Mouse (Mus musculus): ENCODE data around the gene Repin1. TPM values are rescaled to one million over a fixed set of nuclear protein-coding genes. Genes with fewer than 3 reads are reported as not detected.

Gene Repin1
- total and polyA plus RNA-seq, 2 experiments: 31.1 to 73.6 TPM

GRCm38 (mm10) chr6:48572572-48573061 lies 21.1 kb upstream of the Repin1 start, which contains the start of gene Rarres2:
Rarres2 (minus strand) TSS chr6:48572789.
- Histone ChIP-seq H3K9ac (ENCODE audit: low read depth, low read length) (peak within 1 kb of the TSS; percentile 85), H3K79me2 (ENCODE audit: control insufficient read depth, insufficient read depth, low read length) (peaks cover 3% of the 10 kb centered on the region; the same call in 1 of the 2 replicates), H3K4me3 (ENCODE audit: insufficient read depth, low read depth, low read length) (peak within 1 kb of the TSS; percentile 90), H3K36me3 (ENCODE audit: control insufficient read depth, insufficient read depth, low read length) (no peaks in the 10 kb centered on the region), H3K27me3 (ENCODE audit: control insufficient read depth, insufficient read depth, low read length) (no peaks in the 10 kb centered on the region), H3K4me1 (ENCODE audit: control insufficient read depth, insufficient read depth, low read length) (peaks cover 29% of the 10 kb centered on the region), H3K27ac (replicated peaks; ENCODE audit: insufficient read depth, low read depth, low read length) (peak within 1 kb of the TSS; percentile 95)
- peak; percentile 94 for DNase-seq (ENCODE audit: extremely low read depth, low read depth, low spot score)
- WGBS: 12% methylated on average over 6 of the region's 6 CpGs
- no peak for TF ChIP-seq CTCF (IDR thresholded peaks at IDR 0.05; ENCODE audit: low read depth, low read length)
- peak; percentile 16; the same call in 1 of the 2 replicates for TF ChIP-seq POLR2A (IDR thresholded peaks at IDR 0.05; ENCODE audit: extremely low read depth, insufficient read depth, low read length)

- peaks cover 29% of the 10 kb centered on the region for H3K4me1 ChIP-seq (ENCODE audit: control insufficient read depth, insufficient read depth, low read length)
- WGBS: 29% methylated on average over 10 of the region's 10 CpGs
- H3K79me2 ChIP-seq (ENCODE audit: control insufficient read depth, insufficient read depth, low read length): peaks cover 3% of the 10 kb centered on the region; the same call in 1 of the 2 replicates
- H3K4me3 ChIP-seq (ENCODE audit: insufficient read depth, low read depth, low read length): no peak overlapping the region
- H3K36me3 ChIP-seq (ENCODE audit: control insufficient read depth, insufficient read depth, low read length): no peaks in the 10 kb centered on the region
- H3K27ac ChIP-seq (replicated peaks; ENCODE audit: insufficient read depth, low read depth, low read length): peak overlapping the region; percentile 22
- TF ChIP-seq POLR2A (IDR thresholded peaks at IDR 0.05; ENCODE audit: extremely low read depth, insufficient read depth, low read length) (no peak), CTCF (IDR thresholded peaks at IDR 0.05; ENCODE audit: low read depth, low read length) (no peak)
- H3K9ac ChIP-seq (ENCODE audit: low read depth, low read length): no peak overlapping the region
- peak; percentile 49 for DNase-seq (ENCODE audit: extremely low read depth, low read depth, low spot score)
- H3K27me3 ChIP-seq (ENCODE audit: control insufficient read depth, insufficient read depth, low read length): no peaks in the 10 kb centered on the region
Measured at GRCm38 (mm10) chr6:48573280-48573679, 20.4 kb upstream of the Repin1 start.

- no peaks in the 10 kb centered on the region for H3K36me3 ChIP-seq (ENCODE audit: control insufficient read depth, insufficient read depth, low read length)
- TF ChIP-seq POLR2A (IDR thresholded peaks at IDR 0.05; ENCODE audit: extremely low read depth, insufficient read depth, low read length) (no peak), CTCF (IDR thresholded peaks at IDR 0.05; ENCODE audit: low read depth, low read length) (no peak)
- no peak overlapping the region for H3K9ac ChIP-seq (ENCODE audit: low read depth, low read length)
- H3K27ac ChIP-seq (replicated peaks; ENCODE audit: insufficient read depth, low read depth, low read length): no peak overlapping the region
- no peaks in the 10 kb centered on the region for H3K27me3 ChIP-seq (ENCODE audit: control insufficient read depth, insufficient read depth, low read length)
- DNase-seq (ENCODE audit: extremely low read depth, low read depth, low spot score): no peak
- peaks cover 3% of the 10 kb centered on the region; the same call in 1 of the 2 replicates for H3K79me2 ChIP-seq (ENCODE audit: control insufficient read depth, insufficient read depth, low read length)
- WGBS: 86% methylated on average over 3 of the region's 3 CpGs
- H3K4me1 ChIP-seq (ENCODE audit: control insufficient read depth, insufficient read depth, low read length): peaks cover 26% of the 10 kb centered on the region
- H3K4me3 ChIP-seq (ENCODE audit: insufficient read depth, low read depth, low read length): no peak overlapping the region
Measured at GRCm38 (mm10) chr6:48573981-48574380, 19.7 kb upstream of the Repin1 start.

- peaks cover 3% of the 10 kb centered on the region; the same call in 1 of the 2 replicates for H3K4me1 ChIP-seq (ENCODE audit: control insufficient read depth, insufficient read depth, low read length)
- no peaks in the 10 kb centered on the region for H3K27me3 ChIP-seq (ENCODE audit: control insufficient read depth, insufficient read depth, low read length)
- no peak overlapping the region for H3K4me3 ChIP-seq (ENCODE audit: insufficient read depth, low read depth, low read length)
- TF ChIP-seq POLR2A (IDR thresholded peaks at IDR 0.05; ENCODE audit: extremely low read depth, insufficient read depth, low read length) (no peak), CTCF (IDR thresholded peaks at IDR 0.05; ENCODE audit: low read depth, low read length) (no peak)
- 46% methylated on average over 5 of the region's 5 CpGs for WGBS
- DNase-seq (ENCODE audit: extremely low read depth, low read depth, low spot score): peak; percentile 4
- no peak overlapping the region for H3K27ac ChIP-seq (replicated peaks; ENCODE audit: insufficient read depth, low read depth, low read length)
- no peak overlapping the region for H3K9ac ChIP-seq (ENCODE audit: low read depth, low read length)
- no peaks in the 10 kb centered on the region for H3K36me3 ChIP-seq (ENCODE audit: control insufficient read depth, insufficient read depth, low read length)
- no peaks in the 10 kb centered on the region for H3K79me2 ChIP-seq (ENCODE audit: control insufficient read depth, insufficient read depth, low read length)
Measured at GRCm38 (mm10) chr6:48578736-48579135, 14.9 kb upstream of the Repin1 start.

- peaks cover 3% of the 10 kb centered on the region; the same call in 1 of the 2 replicates for H3K4me1 ChIP-seq (ENCODE audit: control insufficient read depth, insufficient read depth, low read length)
- 29% methylated on average over 5 of the region's 5 CpGs for WGBS
- H3K9ac ChIP-seq (ENCODE audit: low read depth, low read length): no peak overlapping the region
- no peak overlapping the region for H3K4me3 ChIP-seq (ENCODE audit: insufficient read depth, low read depth, low read length)
- peak overlapping the region; percentile 50 for H3K27ac ChIP-seq (replicated peaks; ENCODE audit: insufficient read depth, low read depth, low read length)
- TF ChIP-seq POLR2A (IDR thresholded peaks at IDR 0.05; ENCODE audit: extremely low read depth, insufficient read depth, low read length) (no peak), CTCF (IDR thresholded peaks at IDR 0.05; ENCODE audit: low read depth, low read length) (no peak)
- peak; percentile 50 for DNase-seq (ENCODE audit: extremely low read depth, low read depth, low spot score)
- H3K79me2 ChIP-seq (ENCODE audit: control insufficient read depth, insufficient read depth, low read length): no peaks in the 10 kb centered on the region
- no peaks in the 10 kb centered on the region for H3K36me3 ChIP-seq (ENCODE audit: control insufficient read depth, insufficient read depth, low read length)
- no peaks in the 10 kb centered on the region for H3K27me3 ChIP-seq (ENCODE audit: control insufficient read depth, insufficient read depth, low read length)
Measured at GRCm38 (mm10) chr6:48579215-48579648, 14.5 kb upstream of the Repin1 start.

- H3K4me3 ChIP-seq (ENCODE audit: insufficient read depth, low read depth, low read length): no peak overlapping the region
- H3K27ac ChIP-seq (replicated peaks; ENCODE audit: insufficient read depth, low read depth, low read length): no peak overlapping the region
- no peak for DNase-seq (ENCODE audit: extremely low read depth, low read depth, low spot score)
- no peak for TF ChIP-seq CTCF (IDR thresholded peaks at IDR 0.05; ENCODE audit: low read depth, low read length)
- no peak for TF ChIP-seq POLR2A (IDR thresholded peaks at IDR 0.05; ENCODE audit: extremely low read depth, insufficient read depth, low read length)
- no peaks in the 10 kb centered on the region for H3K27me3 ChIP-seq (ENCODE audit: control insufficient read depth, insufficient read depth, low read length)
- H3K4me1 ChIP-seq (ENCODE audit: control insufficient read depth, insufficient read depth, low read length): peaks cover 3% of the 10 kb centered on the region; the same call in 1 of the 2 replicates
- no peaks in the 10 kb centered on the region for H3K79me2 ChIP-seq (ENCODE audit: control insufficient read depth, insufficient read depth, low read length)
- WGBS: 72% methylated on average over 3 of the region's 3 CpGs
- no peaks in the 10 kb centered on the region for H3K36me3 ChIP-seq (ENCODE audit: control insufficient read depth, insufficient read depth, low read length)
- no peak overlapping the region for H3K9ac ChIP-seq (ENCODE audit: low read depth, low read length)
Measured at GRCm38 (mm10) chr6:48581257-48581656, 12.4 kb upstream of the Repin1 start.
